ENCODE assay signal across 9 mouse cellular contexts in genomic region chr17:13656065-13656464, GRCm38 (mm10).
A peak's percentile ranks its signal among the peaks of the same experiment; 100 is the strongest.
DNase-seq lines count a peak whose midpoint lies in the region; ATAC-seq and TF ChIP-seq lines count a peak whose summit lies in the region.
"Had no signal": no experiment of that assay in that cellular context is flagged by ENCODE, and none has a peak within 500 bp of the region (broad histone marks: within the 10 kb centered on the region; RNA-seq: fewer than 3 reads in every experiment).

No protein-coding gene starts in this region.

- ATAC-seq in forebrain, embryonic 13.5 days: peak; percentile 15
- no peak for ATAC-seq in limb, embryonic 13.5 days (ENCODE audit: low FRiP score, low read depth)
- ATAC-seq in stomach, embryonic 15.5 days (ENCODE audit: insufficient read depth, low FRiP score, low read depth): no peak

- no peak overlapping the region for H3K4me3 ChIP-seq in liver, adult 2 months (ENCODE audit: insufficient read depth, low read depth, low read length)
- no peak overlapping the region for H3K4me3 ChIP-seq in forebrain, embryonic 13.5 days
- H3K4me3 ChIP-seq in limb, embryonic 13.5 days: no peak overlapping the region
- no peak overlapping the region for H3K4me3 ChIP-seq in stomach, embryonic 15.5 days (replicated peaks)

- H3K9me3 ChIP-seq in forebrain, embryonic 13.5 days (replicated peaks): no peaks in the 10 kb centered on the region
- H3K9me3 ChIP-seq in limb, embryonic 13.5 days: no peaks in the 10 kb centered on the region
- H3K9me3 ChIP-seq in stomach, embryonic 15.5 days: no peaks in the 10 kb centered on the region

- peak overlapping the region; percentile 40 for H3K4me2 ChIP-seq in forebrain, embryonic 13.5 days
- H3K4me2 ChIP-seq in limb, embryonic 13.5 days (replicated peaks): peak overlapping the region; percentile 51
- peak overlapping the region; percentile 36; the same call in 1 of the 2 replicates for H3K4me2 ChIP-seq in stomach, embryonic 15.5 days

- no peak overlapping the region for H3K9ac ChIP-seq in liver, adult 2 months (ENCODE audit: low read depth, low read length)
- no peak overlapping the region for H3K9ac ChIP-seq in forebrain, embryonic 13.5 days
- H3K9ac ChIP-seq in limb, embryonic 13.5 days: no peak overlapping the region
- H3K9ac ChIP-seq in stomach, embryonic 15.5 days: no peak overlapping the region

- H3K79me2 ChIP-seq in liver, adult 2 months (ENCODE audit: control insufficient read depth, insufficient read depth, low read length): no peaks in the 10 kb centered on the region

- peaks cover 3% of the 10 kb centered on the region; the same call in 1 of the 2 replicates for H3K4me1 ChIP-seq in liver, adult 2 months (ENCODE audit: control insufficient read depth, insufficient read depth, low read length)
- H3K4me1 ChIP-seq in forebrain, embryonic 13.5 days: peaks cover 42% of the 10 kb centered on the region
- H3K4me1 ChIP-seq in limb, embryonic 13.5 days: peaks cover 11% of the 10 kb centered on the region
- H3K4me1 ChIP-seq in stomach, embryonic 15.5 days: peaks cover 10% of the 10 kb centered on the region

- no peaks in the 10 kb centered on the region for H3K27me3 ChIP-seq in liver, adult 2 months (ENCODE audit: control insufficient read depth, insufficient read depth, low read length)
- H3K27me3 ChIP-seq in forebrain, embryonic 13.5 days: no peaks in the 10 kb centered on the region
- H3K27me3 ChIP-seq in limb, embryonic 13.5 days: no peaks in the 10 kb centered on the region
- no peaks in the 10 kb centered on the region for H3K27me3 ChIP-seq in stomach, embryonic 15.5 days (replicated peaks)

- TF ChIP-seq CTCF in liver, adult 2 months (IDR thresholded peaks at IDR 0.05; ENCODE audit: low read depth, low read length): no peak

- H3K27ac ChIP-seq in liver, adult 2 months (replicated peaks; ENCODE audit: insufficient read depth, low read depth, low read length): peak overlapping the region; percentile 16; the same call in 1 of the 2 replicates
- H3K27ac ChIP-seq in forebrain, embryonic 13.5 days: peak overlapping the region; percentile 65; the same call in 1 of the 2 replicates
- H3K27ac ChIP-seq in limb, embryonic 13.5 days: no peak overlapping the region
- 0 out of 2 replicates have a peak overlapping the region, but pooled peaks have one; percentile 46 for H3K27ac ChIP-seq in stomach, embryonic 15.5 days

- no peaks in the 10 kb centered on the region for H3K36me3 ChIP-seq in liver, adult 2 months (ENCODE audit: control insufficient read depth, insufficient read depth, low read length)
- no peaks in the 10 kb centered on the region for H3K36me3 ChIP-seq in forebrain, embryonic 13.5 days (ENCODE audit: poor library complexity, severe bottlenecking)
- H3K36me3 ChIP-seq in limb, embryonic 13.5 days: no peaks in the 10 kb centered on the region
- H3K36me3 ChIP-seq in stomach, embryonic 15.5 days: no peaks in the 10 kb centered on the region

- peak; percentile 33 for DNase-seq in liver, adult 2 months (ENCODE audit: extremely low read depth, low read depth, low spot score)
- no peak for DNase-seq in liver
- no peak for DNase-seq in ovary, postnatal 10 days (ENCODE audit: low spot score)
- no peak for DNase-seq in spleen, adult 12 weeks (ENCODE audit: low spot score)
- DNase-seq: layer of hippocampus, postnatal 36 days; thymus, adult 18-20 months had no signal

- 14% methylated on average over 3 of the region's 3 CpGs for WGBS in liver, adult 2 months
- WGBS in forebrain, embryonic 13.5 days: 20% methylated on average over 3 of the region's 3 CpGs
- WGBS in limb, embryonic 13.5 days: 39% methylated on average over 3 of the region's 3 CpGs
- WGBS in stomach, embryonic 15.5 days: 22% methylated on average over 3 of the region's 3 CpGs

- no peak for TF ChIP-seq POLR2A in liver, adult 2 months (IDR thresholded peaks at IDR 0.05; ENCODE audit: extremely low read depth, insufficient read depth, low read length)
